Mouse (Mus musculus): ENCODE results near the gene Timm8a1. TPM values are rescaled to one million over a fixed set of nuclear protein-coding genes. Genes with fewer than 3 reads are reported as not detected.

The Timm8a1 gene
- total RNA-seq, 4 experiments from 2014 or later = 17.8 to 27.5 (median 22.6) TPM

DNA sequence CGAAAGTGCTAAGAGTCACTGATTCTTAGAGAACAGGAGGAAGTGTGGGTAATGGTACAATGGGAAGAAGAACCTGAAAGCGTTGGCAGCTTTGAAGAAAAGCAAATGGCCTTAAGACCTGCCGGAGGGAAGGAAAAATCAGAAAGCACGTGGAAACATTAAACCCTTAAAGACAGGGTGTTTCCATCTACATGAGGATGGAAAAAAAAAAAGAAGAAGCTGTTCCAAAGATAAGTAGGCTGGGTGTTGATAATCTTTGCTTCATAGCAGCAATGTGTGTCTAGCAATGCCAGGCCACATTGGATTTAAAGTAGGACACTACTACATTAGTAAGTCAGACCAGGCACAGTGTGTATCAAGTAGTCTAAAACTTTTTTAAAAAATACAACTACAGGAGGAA lies 16.4 kb downstream of the Timm8a1 start:
- DNase-seq (ENCODE audit: low spot score) = no peak

DNA sequence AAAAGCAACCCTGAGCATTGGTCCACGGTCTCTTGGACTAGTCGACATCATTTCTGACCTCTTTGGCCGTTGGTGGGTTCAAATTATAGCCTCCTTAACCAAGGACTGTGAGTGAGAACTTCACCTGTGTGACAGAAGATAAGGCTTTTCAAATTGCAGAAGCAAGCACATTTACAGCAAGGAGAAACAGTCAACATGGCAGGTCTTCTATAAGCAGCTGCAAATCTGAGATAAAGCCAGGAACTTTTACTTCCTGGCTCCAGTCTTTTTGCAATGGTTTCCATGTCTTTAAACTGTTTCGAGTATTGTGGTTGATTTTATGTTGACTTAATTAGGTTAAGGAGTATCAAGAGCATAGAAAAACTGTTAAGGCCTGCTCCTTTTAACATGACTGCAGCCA lies 17.9 kb downstream of the Timm8a1 start:
- no peak for DNase-seq (ENCODE audit: low spot score)

DNA sequence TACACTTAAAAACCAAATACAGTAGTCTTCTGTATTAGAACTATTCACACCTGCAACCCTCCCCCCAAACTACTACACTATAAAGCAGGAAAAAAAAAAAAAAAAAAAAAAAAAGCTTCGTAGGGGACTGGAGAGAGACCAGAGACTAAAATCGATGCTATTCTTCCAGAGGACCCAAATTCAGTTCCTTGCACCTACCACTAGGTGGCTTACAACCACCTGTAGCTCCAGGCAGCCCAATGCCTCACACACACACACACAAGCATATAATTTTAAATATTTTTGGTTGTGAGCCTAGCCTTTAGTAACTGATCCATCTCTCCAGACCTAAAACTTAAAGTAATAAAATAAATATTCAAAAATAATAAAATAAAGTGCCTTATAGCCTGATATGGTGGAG lies 32.2 kb downstream of the Timm8a1 start:
- no peak for DNase-seq (ENCODE audit: low spot score)

DNA sequence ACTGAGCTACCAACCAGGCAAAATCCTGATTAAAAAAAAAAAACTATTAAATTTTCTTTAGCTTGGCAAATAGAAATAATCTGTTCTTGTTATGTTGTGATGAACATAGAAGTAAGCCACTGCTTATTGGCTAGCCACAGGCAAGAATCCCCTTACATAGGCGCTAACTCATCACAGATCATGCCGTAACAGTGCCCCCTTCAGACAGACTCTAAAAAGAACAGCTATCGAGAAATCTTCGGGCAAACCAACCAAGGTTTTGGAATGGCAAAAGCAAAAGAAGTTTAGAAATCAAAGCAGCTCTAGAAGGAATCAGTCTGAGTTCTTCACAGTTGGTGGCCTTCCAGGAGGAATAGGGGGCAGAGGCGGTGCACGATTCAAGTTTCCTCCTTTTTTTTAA lies 33.7 kb downstream of the Timm8a1 start:
- DNase-seq (ENCODE audit: low spot score) = no peak

DNA sequence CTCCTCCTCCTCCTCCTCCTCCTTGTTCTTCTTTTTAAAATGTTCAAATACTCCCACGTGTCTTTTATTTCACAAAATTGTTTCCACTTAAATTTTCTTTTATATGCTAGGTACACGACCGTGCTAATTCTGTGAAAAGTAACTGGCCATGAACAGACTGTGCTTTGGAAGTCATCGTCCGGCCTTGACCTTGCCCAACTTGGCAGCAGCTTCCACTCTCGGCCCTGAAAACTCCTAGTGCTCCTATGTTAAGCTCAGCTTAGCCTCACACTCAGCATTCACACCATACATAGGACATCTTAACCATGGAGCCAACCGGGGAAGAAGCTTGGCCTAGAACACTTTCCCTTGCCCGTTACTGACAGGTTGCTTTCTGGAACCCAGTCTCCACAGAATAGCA lies 41.0 kb downstream of the Timm8a1 start:
- no peak for DNase-seq (ENCODE audit: low spot score)

Other genes starting within 250 kb of the Timm8a1 start
- 1 to 10 TPM in 3 of 4 experiments, under 1 TPM in 1; 0.63 to 2.1 (median 1.9) TPM for gene Tmem35a, start 246.6 kb downstream of the Timm8a1 start, total RNA-seq (2022)
- under 1 TPM in 3 of 4 experiments, not detected in 1; 0.09 to 0.43 (median 0.12) TPM for gene Cenpi, start 233.8 kb downstream of the Timm8a1 start, total RNA-seq (2022)
- under 1 TPM; 0.17 to 0.33 (median 0.25) TPM for gene Drp2, start 137.3 kb downstream of the Timm8a1 start, total RNA-seq (2022)
- not detected for gene Taf7l, start 65.4 kb downstream of the Timm8a1 start, total RNA-seq (2022)
- gene Btk, start 41.7 kb upstream of the Timm8a1 start, total RNA-seq (2022) = 1 to 10 TPM in 1 of 4 experiments, under 1 TPM in 3; 0.44 to 1.3 (median 0.75) TPM
- gene Rpl36a, start 43.8 kb upstream of the Timm8a1 start, total RNA-seq (2022) = 100 to 1,000 TPM in 2 of 4 experiments, 10 to 100 TPM in 2; 71.8 to 139 (median 101) TPM
- 1 to 10 TPM; 1.7 to 2.7 (median 1.7) TPM for gene Gla, start 59.3 kb upstream of the Timm8a1 start, total RNA-seq (2022)
- gene Hnrnph2, start 59.3 kb upstream of the Timm8a1 start, total RNA-seq (2022) = 10 to 100 TPM; 59.2 to 80.7 (median 62.8) TPM
- 1 to 10 TPM; 2.1 to 7.4 (median 5.0) TPM for gene Armcx4, start 144.7 kb upstream of the Timm8a1 start, total RNA-seq (2022)
- gene Armcx1, start 176.1 kb upstream of the Timm8a1 start, total RNA-seq (2022) = 1 to 10 TPM; 2.5 to 4.3 (median 3.4) TPM
- gene Armcx6, start 209.6 kb upstream of the Timm8a1 start, total RNA-seq (2022) = 1 to 10 TPM in 1 of 4 experiments, under 1 TPM in 3; 0.50 to 1.1 (median 0.56) TPM
- gene Armcx3, start 214.7 kb upstream of the Timm8a1 start, total RNA-seq (2022) = 10 to 100 TPM; 11.3 to 14.2 (median 12.5) TPM

Data from heart, adult 8-10 months (tissue).